Mouse (Mus musculus): ENCODE measurements around the gene Tldc2.
A peak's percentile ranks its signal among the peaks of the same experiment; 100 is the strongest.

Gene Tldc2

DNA sequence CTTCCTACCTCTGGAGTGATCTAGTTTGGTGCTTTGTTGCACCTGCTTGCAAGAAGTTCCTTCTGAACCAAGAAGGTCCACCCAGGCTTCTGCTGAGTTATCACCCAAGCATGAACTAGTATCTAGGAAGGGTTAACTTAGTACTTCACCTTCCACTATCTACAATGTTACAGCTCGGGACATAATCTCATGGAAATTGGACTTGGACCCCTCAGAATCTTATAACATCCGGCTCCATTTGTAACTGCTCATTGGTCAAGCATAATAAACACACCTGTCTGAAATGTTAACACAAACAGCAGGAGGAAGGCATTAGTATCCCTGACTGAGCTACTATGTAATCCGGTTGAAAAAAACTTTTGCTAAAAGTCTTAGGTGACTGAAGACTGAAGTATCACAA is 40.5 kb downstream of the Tldc2 start:
- no peak for DNase-seq (ENCODE audit: low read depth, low spot score)

DNA sequence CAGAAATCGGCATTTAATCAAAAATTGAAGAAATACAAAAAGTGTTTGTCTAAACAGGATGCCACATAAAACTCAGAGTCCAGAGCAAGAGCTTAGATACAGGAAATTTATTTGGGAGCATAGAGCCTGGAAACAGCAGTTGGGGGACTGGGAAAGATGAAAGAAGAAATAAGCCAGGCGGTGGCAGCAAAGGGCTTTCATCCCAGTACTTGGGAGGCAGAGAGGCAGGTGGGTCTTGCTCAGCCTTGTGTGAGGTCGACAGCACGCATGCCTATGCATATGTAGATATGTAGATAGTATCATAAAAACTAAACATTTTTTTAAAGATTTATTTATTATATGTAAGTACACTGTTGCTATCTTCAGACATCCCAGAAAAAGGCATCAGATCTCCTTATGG is 41.2 kb downstream of the Tldc2 start:
- DNase-seq (ENCODE audit: low read depth, low spot score) = peak; percentile 48

DNA sequence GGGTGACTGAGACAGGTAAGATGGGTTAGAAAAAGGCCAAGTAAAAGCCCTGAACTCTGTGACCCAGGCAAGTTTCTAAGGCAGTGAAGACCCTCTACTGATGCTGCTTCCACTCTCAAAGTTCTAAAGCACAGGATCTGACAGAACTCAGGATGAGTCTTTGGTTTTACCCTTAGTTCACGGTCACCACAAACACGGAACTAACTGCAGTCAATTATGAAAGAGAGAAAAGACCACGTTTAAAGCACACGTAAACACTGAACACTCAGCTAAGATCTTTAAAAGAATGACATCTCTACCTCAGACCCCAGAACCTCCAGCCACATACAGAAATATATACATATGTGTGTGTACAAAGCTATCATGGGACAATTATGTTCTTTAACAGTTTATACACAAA is 42.2 kb downstream of the Tldc2 start:
- DNase-seq (ENCODE audit: low read depth, low spot score) = peak; percentile 28

DNA sequence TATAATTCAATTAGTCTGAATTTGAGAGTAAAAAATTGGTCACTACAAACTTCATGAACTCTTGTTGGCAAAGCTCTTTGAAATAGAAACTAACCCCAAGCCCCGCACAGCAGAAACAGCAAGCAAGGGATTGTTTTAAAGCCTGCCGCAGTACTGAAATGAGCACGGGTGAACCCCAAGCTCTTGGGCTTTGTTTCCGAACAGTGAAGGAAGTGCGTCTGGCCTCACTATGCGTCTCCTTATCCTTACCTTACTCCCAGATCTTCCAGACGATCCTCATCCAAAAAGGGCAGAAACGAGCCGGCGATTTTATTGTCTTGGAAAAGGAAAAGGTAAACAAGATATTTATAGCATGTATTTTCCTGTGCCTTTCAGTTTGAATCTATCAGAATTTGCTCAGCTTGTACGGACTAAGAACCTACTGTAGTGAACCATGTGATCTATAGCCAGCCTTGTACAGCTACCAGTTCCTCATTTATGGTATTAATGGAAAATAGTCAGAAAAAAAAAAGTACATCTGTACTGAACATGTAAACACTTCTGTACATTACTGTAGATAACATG is 42.8 kb downstream of the Tldc2 start:
- DNase-seq (ENCODE audit: low read depth, low spot score) = peak; percentile 69

DNA sequence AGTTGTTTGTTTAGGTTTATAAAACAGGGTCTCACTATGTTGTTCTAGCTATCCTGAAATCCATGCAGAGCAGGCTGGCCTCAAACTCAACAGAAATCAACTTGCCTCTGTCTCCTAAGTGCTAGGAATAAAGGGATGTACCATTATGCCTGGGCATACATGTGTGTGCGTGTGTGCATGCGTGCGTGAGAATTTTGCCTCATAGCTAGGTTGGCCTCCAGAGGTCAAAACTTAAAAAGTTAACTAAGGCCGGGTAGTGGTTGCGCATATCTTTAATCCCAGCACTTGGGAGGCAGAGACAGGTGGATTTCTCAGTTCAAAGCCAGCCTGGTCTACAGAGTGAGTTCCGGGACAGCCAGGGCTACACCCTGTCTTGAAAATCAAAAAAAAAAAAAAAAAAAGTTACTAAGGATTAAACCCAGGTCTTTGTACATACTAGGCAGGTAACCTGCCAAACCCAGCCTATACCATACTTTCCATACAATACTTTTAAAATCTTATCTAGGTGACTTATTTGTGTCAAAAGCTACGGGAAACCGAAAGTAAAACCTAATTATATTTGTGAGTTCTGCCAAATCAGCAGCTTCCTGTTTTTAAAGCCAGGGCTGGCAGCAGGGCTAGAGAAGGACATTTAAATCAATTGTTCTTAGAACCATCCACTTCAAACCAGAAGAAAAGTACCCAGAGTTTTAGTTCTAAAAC is 44.1 kb downstream of the Tldc2 start:
- peak; percentile 86 for DNase-seq (ENCODE audit: low read depth, low spot score)

DNA sequence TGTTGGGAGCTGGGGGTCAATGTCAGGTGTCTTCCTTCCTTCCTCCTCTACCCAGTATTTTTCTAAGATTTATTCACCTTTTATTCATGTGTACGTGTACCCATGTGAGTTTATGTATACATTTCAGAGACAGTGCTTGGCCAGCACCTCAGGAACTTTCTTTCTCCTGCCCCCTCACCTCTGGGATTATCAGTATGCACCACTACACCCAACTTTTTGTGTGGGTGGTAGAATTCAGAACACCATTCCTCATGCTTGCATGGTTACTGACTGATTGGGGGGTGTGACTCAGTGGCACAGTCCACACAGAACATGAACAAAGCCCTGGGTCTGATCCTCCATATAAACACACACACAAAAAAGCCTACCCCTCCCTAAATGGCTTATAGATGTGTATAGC is 45.2 kb downstream of the Tldc2 start:
- DNase-seq (ENCODE audit: low read depth, low spot score) = peak; percentile 50

DNA sequence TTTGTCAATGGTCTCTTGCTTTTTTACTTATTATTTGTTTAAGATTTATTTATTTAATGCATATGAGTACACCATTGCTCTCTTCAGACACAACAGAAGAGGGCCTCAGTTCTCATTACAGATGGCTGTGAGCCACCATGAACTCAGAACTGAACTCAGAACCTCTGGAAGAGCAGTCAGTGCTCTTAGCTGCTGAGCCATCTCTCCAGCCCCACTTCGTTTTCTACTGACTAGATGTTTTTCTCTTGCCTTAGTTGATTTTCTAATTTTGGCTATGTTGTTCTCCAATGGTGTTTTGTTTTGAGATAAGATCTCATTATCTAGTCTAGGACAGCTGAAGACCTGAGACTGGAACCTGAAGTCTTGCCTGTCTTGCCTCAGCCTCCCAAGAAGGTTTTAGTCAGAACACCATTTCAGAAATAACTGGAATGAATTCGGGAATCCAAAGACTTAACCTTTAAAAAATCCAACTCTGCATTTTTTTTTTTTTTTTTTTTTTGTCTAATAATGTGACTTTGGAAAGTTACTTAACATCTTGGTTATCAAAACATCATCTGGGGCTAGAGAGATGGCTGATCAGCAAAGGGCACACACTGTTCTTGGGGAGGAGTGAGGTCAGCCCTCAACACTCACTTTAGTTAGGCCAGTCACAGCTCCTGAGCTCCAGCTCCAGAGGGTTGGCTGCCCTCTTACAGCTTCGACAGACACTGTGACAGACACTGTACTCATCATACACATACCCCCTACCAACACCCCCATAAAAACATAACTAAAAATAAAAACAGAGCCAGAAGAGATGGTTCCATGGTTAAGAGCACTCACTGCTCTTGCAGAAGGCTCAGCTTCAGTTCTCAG is 46.1 kb downstream of the Tldc2 start:
- peak; percentile 57 for DNase-seq (ENCODE audit: low read depth, low spot score)

DNA sequence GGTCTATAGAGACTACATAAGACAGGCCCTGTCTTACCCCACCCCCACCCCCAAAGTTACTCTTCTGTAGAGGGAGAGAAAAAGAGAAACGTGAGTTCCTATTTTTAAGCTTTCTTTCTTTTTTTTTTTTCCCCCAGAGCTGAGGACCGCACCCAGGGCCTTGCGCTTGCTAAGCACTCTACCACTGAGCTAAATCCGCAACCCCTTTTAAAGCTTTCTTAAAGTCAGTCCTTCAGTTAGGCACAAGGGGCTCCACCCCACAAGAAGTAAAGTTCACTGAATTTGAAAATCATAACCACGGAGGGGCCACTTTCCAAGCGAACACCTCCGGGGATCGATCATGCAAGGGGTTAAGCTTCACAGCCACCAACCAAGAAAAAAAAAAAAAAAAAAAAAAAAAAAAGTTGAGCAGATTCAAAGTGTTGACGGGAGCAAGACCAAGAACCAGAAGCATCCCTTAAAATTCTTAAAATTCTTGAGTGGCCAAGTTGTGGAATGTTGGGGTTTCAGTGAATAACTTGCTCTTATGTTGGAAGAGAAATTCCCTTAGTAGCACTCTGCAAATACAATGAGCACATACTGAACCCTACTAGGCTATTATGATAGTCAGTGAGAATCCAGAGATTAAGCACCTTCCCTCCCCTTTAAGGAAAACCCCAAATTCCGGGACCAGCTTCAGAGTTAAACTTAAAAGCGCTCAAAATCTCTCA is 47.1 kb downstream of the Tldc2 start:
- peak; percentile 87 for DNase-seq (ENCODE audit: low read depth, low spot score)

DNA sequence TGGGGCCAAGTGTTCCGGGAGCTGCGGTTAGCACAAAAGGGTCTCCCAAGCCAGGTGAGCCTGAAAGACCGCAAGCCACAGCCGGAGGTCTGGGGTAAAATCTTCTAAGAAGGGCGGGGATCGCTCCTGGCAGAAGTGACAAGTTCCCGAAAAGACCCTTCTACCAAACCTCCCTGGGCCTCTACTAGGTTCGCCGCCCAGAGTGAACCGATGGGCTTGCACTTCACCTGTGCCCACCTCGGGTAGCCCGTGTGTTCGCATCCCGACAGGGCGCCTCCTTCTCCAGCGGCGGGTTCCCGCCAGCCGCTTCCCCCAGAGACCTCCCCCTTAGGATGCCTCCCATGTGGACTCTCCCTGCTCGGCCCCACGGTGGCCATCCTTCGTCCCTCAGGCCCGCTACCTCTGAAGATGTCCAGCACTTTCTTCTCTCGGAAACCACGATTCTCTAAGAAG is 47.6 kb downstream of the Tldc2 start:
- peak; percentile 79 for DNase-seq (ENCODE audit: low read depth, low spot score)

DNA sequence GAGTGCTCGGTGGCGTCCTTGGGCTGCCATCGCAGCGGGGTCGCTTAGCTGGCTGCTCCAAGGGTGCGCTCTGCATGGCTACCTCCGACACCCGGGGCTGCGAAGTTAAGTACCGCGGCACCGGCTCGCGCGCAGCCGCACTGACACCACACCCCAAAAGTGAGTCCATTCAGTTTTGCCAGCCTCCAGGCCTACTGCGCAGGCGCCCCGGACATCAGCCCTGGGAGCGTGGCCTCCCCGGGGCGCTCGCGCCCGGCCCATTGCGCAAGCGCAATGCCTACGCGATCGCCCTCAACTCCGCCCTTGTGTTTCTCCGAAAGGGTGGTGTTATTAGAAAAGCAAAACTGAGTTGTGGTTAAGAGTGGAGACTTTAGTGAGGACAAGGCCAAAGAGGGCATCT is 48.2 kb downstream of the Tldc2 start, which contains the start of gene Samhd1:
TSS of gene Samhd1 (minus strand) at position 252 of the 400 bp plus-strand sequence.
- DNase-seq (ENCODE audit: low read depth, low spot score) = peak; percentile 99

DNA sequence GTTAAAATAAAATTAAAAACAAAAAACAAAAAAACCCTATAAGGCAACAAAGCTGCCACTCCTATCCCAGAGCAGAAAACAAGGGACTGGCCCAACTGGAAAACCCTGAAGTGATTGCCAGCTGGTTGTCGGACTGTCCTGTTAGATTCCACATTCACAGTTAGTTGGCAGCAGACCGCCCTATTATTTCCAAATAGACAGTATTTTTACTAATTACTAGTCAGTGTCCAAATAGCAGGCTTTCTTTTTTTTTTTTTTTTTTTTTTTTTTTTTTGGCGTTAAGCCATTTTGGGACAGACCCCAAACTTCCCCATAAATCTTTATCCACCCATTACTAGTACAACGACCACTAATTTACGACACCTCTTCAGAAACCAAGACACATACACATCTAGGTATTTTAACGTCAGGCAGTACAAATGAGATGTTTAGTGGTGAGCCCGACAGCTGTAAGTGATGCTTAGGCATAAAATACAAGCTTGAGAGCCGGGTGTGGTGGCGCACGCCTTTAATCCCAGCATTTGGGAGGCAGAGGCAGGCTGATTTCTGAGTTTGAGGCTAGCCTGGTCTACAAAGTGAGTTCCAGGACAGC is 48.8 kb downstream of the Tldc2 start:
- no peak for DNase-seq (ENCODE audit: low read depth, low spot score)

DNA sequence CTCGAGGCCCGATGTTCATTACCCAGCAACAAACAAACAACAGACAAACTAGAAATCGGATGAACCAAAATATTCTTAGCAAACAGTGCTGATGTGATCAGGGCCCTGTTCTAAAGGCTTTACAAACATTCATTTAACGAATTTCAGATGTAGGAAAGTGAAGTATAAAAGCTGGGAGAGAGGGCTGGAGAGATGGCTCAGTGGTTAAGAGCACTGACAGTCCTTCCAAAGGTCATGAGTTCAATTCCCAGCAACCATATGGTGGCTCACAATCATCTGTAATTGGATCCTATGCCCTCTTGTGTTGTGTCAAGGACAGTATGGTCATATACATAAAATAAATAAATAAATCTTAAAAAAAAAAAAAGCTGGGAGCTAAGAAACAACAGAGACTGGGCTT is 49.3 kb downstream of the Tldc2 start:
- no peak for DNase-seq (ENCODE audit: low read depth, low spot score)

DNA sequence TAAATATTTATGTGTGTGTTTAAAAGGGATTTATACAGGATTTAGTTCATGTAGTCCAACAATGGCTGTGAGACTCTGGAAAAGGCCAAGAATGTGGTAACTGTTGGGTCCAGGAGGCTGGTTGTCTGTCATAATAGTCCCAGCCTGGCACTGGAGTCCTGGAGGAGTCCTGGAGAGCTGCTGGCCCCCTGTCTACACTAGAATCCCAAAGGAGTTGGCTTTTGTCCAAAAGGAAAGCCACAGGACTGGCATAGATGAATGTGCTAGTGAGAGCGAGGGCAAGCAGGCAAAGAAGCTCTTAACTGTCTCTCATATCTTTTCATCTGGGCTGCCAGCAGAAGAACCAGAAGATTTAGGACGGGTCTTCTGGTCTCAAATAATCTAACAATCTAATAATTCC is 49.8 kb downstream of the Tldc2 start:
- no peak for DNase-seq (ENCODE audit: low read depth, low spot score)

DNA sequence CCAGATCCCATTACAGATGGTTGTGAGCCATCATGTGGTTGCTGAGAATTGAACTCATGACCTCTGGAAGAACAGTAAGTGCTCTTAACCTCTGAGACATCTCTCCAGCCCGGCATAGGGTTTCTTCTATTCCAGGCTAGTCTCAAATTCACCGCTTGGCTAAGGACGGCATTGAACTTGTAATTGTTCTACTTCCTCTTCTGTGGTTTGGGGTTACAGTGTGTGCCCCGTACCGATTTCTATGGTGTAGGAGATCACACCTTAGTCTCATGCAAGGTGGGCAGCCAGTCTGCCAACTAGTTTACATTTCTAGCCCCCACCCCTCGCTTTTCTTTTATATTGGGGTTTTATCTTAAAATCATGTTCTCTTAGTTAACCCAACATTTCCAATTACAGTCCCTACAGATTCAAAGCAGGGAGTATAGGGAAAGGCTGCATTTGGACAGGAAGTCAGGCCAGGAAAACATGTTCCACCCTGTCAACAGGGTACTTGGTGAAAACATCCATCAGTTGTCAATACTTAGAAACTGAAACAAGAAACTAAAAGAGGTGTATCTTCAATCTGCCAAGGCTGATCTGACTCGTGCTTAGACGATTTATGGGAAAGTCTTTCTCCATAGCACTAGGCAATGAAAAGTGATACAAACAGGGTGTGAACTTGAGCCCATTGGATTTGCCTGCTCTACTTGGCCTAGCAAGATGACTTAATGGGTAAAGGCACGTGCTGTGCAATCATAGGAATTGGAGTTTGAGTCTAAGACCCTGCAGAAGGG is 51.3 kb downstream of the Tldc2 start:
- DNase-seq (ENCODE audit: low read depth, low spot score) = peak; percentile 88

DNA sequence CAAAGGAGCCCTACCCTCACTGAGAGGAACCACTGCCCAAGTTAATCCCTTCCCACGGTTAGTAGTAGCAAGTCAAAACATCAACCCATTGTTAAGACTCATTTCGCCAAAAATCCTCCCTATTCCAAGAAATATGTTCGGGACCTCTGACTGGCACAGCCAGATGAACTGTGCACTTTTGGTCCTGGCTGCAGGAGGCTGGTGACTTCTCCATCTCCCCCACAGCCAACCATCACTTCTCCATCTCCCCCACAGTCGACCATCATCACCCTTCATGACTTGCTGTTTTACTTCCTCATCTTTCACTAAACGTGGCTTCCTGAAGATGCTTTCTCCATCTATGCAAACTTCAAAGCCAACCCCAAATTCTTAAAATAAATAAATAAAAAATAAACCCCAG is 52.0 kb downstream of the Tldc2 start:
- DNase-seq (ENCODE audit: low read depth, low spot score) = peak; percentile 70

DNA sequence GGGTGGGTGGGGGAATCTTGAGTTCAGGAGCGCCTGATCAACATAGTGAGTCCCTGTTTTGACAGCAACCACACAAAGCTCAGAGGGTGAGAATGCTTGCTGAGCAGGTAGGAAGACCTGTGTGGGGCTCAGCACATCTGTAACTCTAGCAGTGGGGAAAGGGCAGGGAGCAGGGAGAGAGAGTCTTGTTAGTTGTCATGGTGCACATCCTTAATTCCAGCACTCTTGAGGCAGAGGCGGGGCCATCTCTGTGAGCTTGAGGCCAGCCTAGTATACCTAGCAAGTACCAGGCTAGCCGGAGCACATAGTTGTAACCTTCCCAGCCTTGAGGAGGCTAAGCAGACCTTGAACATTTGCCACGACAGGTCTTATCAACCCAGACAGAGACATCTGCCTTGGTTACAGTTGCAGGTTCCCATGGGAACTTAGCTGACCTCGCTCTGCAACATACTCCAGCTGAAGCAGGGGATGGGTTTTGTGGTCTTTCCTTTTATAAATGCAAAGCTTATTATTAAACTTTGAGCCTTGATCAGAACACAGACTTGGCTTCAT is 52.5 kb downstream of the Tldc2 start:
- peak; percentile 52 for DNase-seq (ENCODE audit: low read depth, low spot score)

DNA sequence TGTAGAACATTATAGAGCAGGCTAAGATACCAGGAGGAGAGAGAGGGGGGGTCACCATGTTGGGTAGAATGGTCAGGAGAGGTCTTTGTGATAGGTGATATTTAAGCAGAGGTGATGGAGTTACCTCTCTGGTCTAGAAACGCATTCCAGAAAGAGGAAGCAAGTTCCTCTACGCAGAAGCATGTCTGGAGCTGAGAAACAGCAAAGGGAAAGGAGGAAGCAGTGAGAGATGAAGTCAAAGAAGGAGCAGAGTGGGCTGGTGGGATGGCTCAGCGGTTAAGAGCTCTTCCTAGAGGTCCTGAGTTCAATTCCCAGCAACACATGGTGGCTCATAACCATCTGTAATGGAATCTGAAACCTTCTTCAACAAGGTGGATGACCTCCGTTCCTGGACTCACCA is 55.1 kb downstream of the Tldc2 start:
- DNase-seq (ENCODE audit: low read depth, low spot score) = no peak

DNA sequence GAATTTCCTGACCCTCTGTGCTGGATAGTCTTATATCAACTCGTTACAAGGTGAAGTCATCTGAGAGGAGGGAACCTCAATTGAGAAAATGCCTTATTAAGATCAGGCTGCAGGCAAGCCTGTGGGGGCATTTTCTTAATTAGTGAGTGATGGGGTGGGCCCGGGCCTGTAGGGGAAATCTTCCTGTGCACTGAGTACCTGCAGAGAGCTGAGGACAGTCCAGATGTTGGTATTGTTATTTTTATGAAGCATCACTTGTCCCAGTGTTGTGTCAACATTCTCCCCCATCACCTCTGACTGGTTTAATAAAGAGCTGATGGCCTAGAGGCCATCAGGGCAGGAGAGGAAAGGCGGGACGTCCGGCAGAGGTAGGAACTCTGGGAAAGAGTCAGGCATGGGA is 57.3 kb downstream of the Tldc2 start:
- DNase-seq (ENCODE audit: low read depth, low spot score) = no peak

DNA sequence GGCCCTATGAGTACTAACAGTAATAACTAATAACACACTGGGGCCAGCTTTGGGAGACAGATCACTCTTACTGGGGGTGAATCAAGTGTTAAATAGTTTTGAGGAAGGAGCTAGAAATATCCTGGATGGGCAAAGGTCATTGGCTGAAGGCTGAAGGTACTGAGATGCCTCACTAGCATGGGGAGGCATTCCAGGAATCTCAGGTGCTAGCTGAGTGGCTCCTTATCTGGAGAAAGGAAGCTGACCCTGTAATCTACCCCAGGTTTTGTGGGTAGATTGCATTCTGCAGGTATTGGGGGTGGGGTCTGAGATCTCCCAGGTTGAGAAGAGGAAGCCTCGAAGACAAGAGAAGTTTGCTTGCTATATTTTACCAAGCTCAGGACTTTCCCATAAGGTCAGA is 58.3 kb downstream of the Tldc2 start:
- no peak for DNase-seq (ENCODE audit: low read depth, low spot score)
